Mouse (Mus musculus): ENCODE data around the gene Mri1. TPM values are rescaled to one million over a fixed set of nuclear protein-coding genes. Genes with fewer than 3 reads are reported as not detected.

Gene Mri1
- 47.7 and 50.2 TPM in 2 replicates for polyA plus RNA-seq (2015; fragmentation: Nextera tagmentation; extraction: Ambion mirVana)

GRCm38 (mm10) chr8:84256822-84257610, at the start of gene Mri1:
Gene Mri1, minus strand, starts transcription at chr8:84257326.

GRCm38 (mm10) chr8:84269950-84270773, 13.0 kb upstream of the Mri1 start, which contains the start of gene Ccdc130:
Gene Ccdc130, minus strand, starts transcription at chr8:84270380.

GRCm38 (mm10) chr8:84249257-84250170, 7.6 kb downstream of the Mri1 start, which contains the start of gene D8Ertd738e:
Gene D8Ertd738e, minus strand, starts transcription at chr8:84249719.

GRCm38 (mm10) chr8:84236998-84237473, 20.1 kb downstream of the Mri1 start, which contains the start of gene Zswim4:
Gene Zswim4, minus strand, starts transcription at chr8:84237055.

MicroRNAs within 50 kb of the gene (microRNA counts, 519-probe panel; counts per million panel counts)
- microRNA mmu-miR-23a: 5,809 counts per million, percentile 91 among the panel's probes with 10 or more counts
- 6,159 counts per million, percentile 92 among the panel's probes with 10 or more counts for microRNA mmu-miR-27a

Small RNA genes lying within 50 kb of the gene (microRNA-seq; reads per million reads assigned to microRNA genes)
- gene Mir23a (20,428 to 20,680 reads per million in 2 experiments), gene Mir24-2 (0 reads per million in 2 experiments), gene Mir27a (383 to 492 reads per million in 2 experiments), gene Mir3074-2 (0 reads per million in 2 experiments)

Other genes starting within 250 kb of the Mri1 start
- 1.5 and 1.6 TPM in 2 replicates for gene 2210011C24Rik, start 245.2 kb downstream of the Mri1 start, polyA plus RNA-seq (2015; fragmentation: Nextera tagmentation; extraction: Ambion mirVana)
- gene Palm3, start 235.9 kb downstream of the Mri1 start, polyA plus RNA-seq (2015; fragmentation: Nextera tagmentation; extraction: Ambion mirVana): 3.7 and 3.8 TPM in 2 replicates
- 0.56 and 0.69 TPM in 2 replicates for gene Il27ra, start 214.7 kb downstream of the Mri1 start, polyA plus RNA-seq (2015; fragmentation: Nextera tagmentation; extraction: Ambion mirVana)
- not detected in 2 replicates for gene Rln3, start 212.3 kb downstream of the Mri1 start, polyA plus RNA-seq (2015; fragmentation: Nextera tagmentation; extraction: Ambion mirVana)
- 1.1 and 1.2 TPM in 2 replicates for gene Gm10643, start 192.2 kb downstream of the Mri1 start, polyA plus RNA-seq (2015; fragmentation: Nextera tagmentation; extraction: Ambion mirVana)
- 2.8 and 3.0 TPM in 2 replicates for gene Rfx1, start 190.5 kb downstream of the Mri1 start, polyA plus RNA-seq (2015; fragmentation: Nextera tagmentation; extraction: Ambion mirVana)
- gene Dcaf15, start 152.6 kb downstream of the Mri1 start, polyA plus RNA-seq (2015; fragmentation: Nextera tagmentation; extraction: Ambion mirVana): 2.7 and 3.4 TPM in 2 replicates
- 0.13 TPM in 1 of 2 replicates, not detected in the other for gene Podnl1, start 131.3 kb downstream of the Mri1 start, polyA plus RNA-seq (2015; fragmentation: Nextera tagmentation; extraction: Ambion mirVana)
- 11.4 TPM in 2 replicates for gene Cc2d1a, start 109.4 kb downstream of the Mri1 start, polyA plus RNA-seq (2015; fragmentation: Nextera tagmentation; extraction: Ambion mirVana)
- 0.61 and 0.62 TPM in 2 replicates for gene 4930432K21Rik, start 109.3 kb downstream of the Mri1 start, polyA plus RNA-seq (2015; fragmentation: Nextera tagmentation; extraction: Ambion mirVana)
- 1.6 and 3.2 TPM in 2 replicates for gene Nanos3, start 72.1 kb downstream of the Mri1 start, polyA plus RNA-seq (2015; fragmentation: Nextera tagmentation; extraction: Ambion mirVana)
- gene Zswim4, start 20.3 kb downstream of the Mri1 start, polyA plus RNA-seq (2015; fragmentation: Nextera tagmentation; extraction: Ambion mirVana): 4.1 and 4.4 TPM in 2 replicates
- gene D8Ertd738e, start 7.6 kb downstream of the Mri1 start, polyA plus RNA-seq (2015; fragmentation: Nextera tagmentation; extraction: Ambion mirVana): 351 and 357 TPM in 2 replicates
- 9.9 and 14.3 TPM in 2 replicates for gene Ccdc130, start 13.1 kb upstream of the Mri1 start, polyA plus RNA-seq (2015; fragmentation: Nextera tagmentation; extraction: Ambion mirVana)
- gene Cacna1a, start 131.1 kb upstream of the Mri1 start, polyA plus RNA-seq (2015; fragmentation: Nextera tagmentation; extraction: Ambion mirVana): 1.3 and 2.7 TPM in 2 replicates

Data from skeletal muscle tissue, postnatal 0 days (tissue).